Mouse (Mus musculus): ENCODE data around the gene Laptm4a. TPM values are rescaled to one million over a fixed set of nuclear protein-coding genes. Genes with fewer than 3 reads are reported as not detected.

Laptm4a gene
- polyA plus RNA-seq, 2 experiments = 45.9 to 63.4 TPM

- H3K9ac ChIP-seq (replicated peaks) = no peak overlapping the region
- 64% methylated on average over 19 of the region's 19 CpGs for WGBS (ENCODE audit: insufficient replicate concordance)
- H3K27me3 ChIP-seq (ENCODE audit: control insufficient read depth, insufficient read depth, low read length) = no peaks in the 10 kb centered on the region
- H3K4me1 ChIP-seq (replicated peaks; ENCODE audit: control insufficient read depth in 2 of 2, insufficient read depth in 2 of 2, low read length in 1 of 2) = peaks cover 0 to 13% of the 10 kb centered on the region in 2 experiments; a peak in 2 of 4 replicates
- ATAC-seq (ENCODE audit: insufficient read depth) (no peak), DNase-seq (ENCODE audit: low read depth in 3 of 3, low spot score in 3 of 3) (no peak)
- no peaks in the 10 kb centered on the region for H3K36me3 ChIP-seq (replicated peaks; ENCODE audit: control insufficient read depth, insufficient read depth, low read depth)
- TF ChIP-seq EP300 (IDR thresholded peaks at IDR 0.05; ENCODE audit: low read depth) = no peak
- TF ChIP-seq CTCF (IDR thresholded peaks at IDR 0.05; ENCODE audit: low read depth) = no peak
- H3K4me3 ChIP-seq (ENCODE audit: insufficient read depth in 1 of 2, low read depth in 2 of 2, low read length in 2 of 2) = no peak overlapping the region
- H3K9me3 ChIP-seq (ENCODE audit: control insufficient read depth, low read length) = no peaks in the 10 kb centered on the region
- H3K4me2 ChIP-seq (ENCODE audit: low read depth) = no peak overlapping the region
- no peak overlapping the region for H3K27ac ChIP-seq
These were observed 22.3 kb upstream of the Laptm4a start for GRCm38 (mm10) chr12:8898879-8899785.

- TF ChIP-seq CTCF (IDR thresholded peaks at IDR 0.05; ENCODE audit: low read depth) (no peak), EP300 (IDR thresholded peaks at IDR 0.05; ENCODE audit: low read depth) (no peak)
- H3K27me3 ChIP-seq (ENCODE audit: control insufficient read depth, insufficient read depth, low read length) = no peaks in the 10 kb centered on the region
- no peak overlapping the region for H3K9ac ChIP-seq (replicated peaks)
- H3K27ac ChIP-seq = no peak overlapping the region
- DNase-seq (ENCODE audit: low read depth in 3 of 3, low spot score in 3 of 3) (no peak), ATAC-seq (ENCODE audit: insufficient read depth) (no peak)
- no peak overlapping the region for H3K4me2 ChIP-seq (ENCODE audit: low read depth)
- no peaks in the 10 kb centered on the region for H3K36me3 ChIP-seq (replicated peaks; ENCODE audit: control insufficient read depth, insufficient read depth, low read depth)
- H3K4me1 ChIP-seq (replicated peaks; ENCODE audit: control insufficient read depth in 2 of 2, insufficient read depth in 2 of 2, low read length in 1 of 2) = peaks cover 0 to 13% of the 10 kb centered on the region in 2 experiments; a peak in 2 of 4 replicates
- H3K9me3 ChIP-seq (ENCODE audit: control insufficient read depth, low read length) = no peaks in the 10 kb centered on the region
- 37% methylated on average over 4 of the region's 4 CpGs for WGBS (ENCODE audit: insufficient replicate concordance)
- H3K4me3 ChIP-seq (ENCODE audit: insufficient read depth in 1 of 2, low read depth in 2 of 2, low read length in 2 of 2) = no peak overlapping the region
These were observed 21.3 kb upstream of the Laptm4a start for GRCm38 (mm10) chr12:8900107-8900698.

- Histone ChIP-seq H3K9me3 (ENCODE audit: control insufficient read depth, low read length) (no peaks in the 10 kb centered on the region), H3K36me3 (replicated peaks; ENCODE audit: control insufficient read depth, insufficient read depth, low read depth) (no peaks in the 10 kb centered on the region), H3K4me3 (ENCODE audit: insufficient read depth in 1 of 2, low read depth in 2 of 2, low read length in 2 of 2) (no peak overlapping the region), H3K27ac (no peak overlapping the region), H3K4me1 (replicated peaks; ENCODE audit: control insufficient read depth in 2 of 2, insufficient read depth in 2 of 2, low read length in 1 of 2) (peaks cover 0 to 13% of the 10 kb centered on the region in 2 experiments; a peak in 2 of 4 replicates), H3K9ac (replicated peaks) (no peak overlapping the region), H3K4me2 (ENCODE audit: low read depth) (no peak overlapping the region), H3K27me3 (ENCODE audit: control insufficient read depth, insufficient read depth, low read length) (no peaks in the 10 kb centered on the region)
- WGBS (ENCODE audit: insufficient replicate concordance) = 23% methylated on average over 5 of the region's 5 CpGs
- ATAC-seq (ENCODE audit: insufficient read depth) = no peak
- TF ChIP-seq EP300 (IDR thresholded peaks at IDR 0.05; ENCODE audit: low read depth) = no peak
- TF ChIP-seq CTCF (IDR thresholded peaks at IDR 0.05; ENCODE audit: low read depth) = no peak
- no peak for DNase-seq (ENCODE audit: low read depth in 3 of 3, low spot score in 3 of 3)
These were observed 20.4 kb upstream of the Laptm4a start for GRCm38 (mm10) chr12:8900919-8901663.

GRCm38 (mm10) chr12:8901934-8902333 is 19.5 kb upstream of the Laptm4a start:
- WGBS (ENCODE audit: insufficient replicate concordance) = 41% methylated on average over 2 of the region's 2 CpGs
- Histone ChIP-seq H3K36me3 (replicated peaks; ENCODE audit: control insufficient read depth, insufficient read depth, low read depth) (no peaks in the 10 kb centered on the region), H3K9ac (replicated peaks) (no peak overlapping the region), H3K27me3 (ENCODE audit: control insufficient read depth, insufficient read depth, low read length) (no peaks in the 10 kb centered on the region), H3K27ac (no peak overlapping the region), H3K4me2 (ENCODE audit: low read depth) (no peak overlapping the region), H3K4me1 (replicated peaks; ENCODE audit: control insufficient read depth in 2 of 2, insufficient read depth in 2 of 2, low read length in 1 of 2) (peaks cover 0 to 13% of the 10 kb centered on the region in 2 experiments; a peak in 2 of 4 replicates), H3K9me3 (ENCODE audit: control insufficient read depth, low read length) (no peaks in the 10 kb centered on the region), H3K4me3 (ENCODE audit: insufficient read depth in 1 of 2, low read depth in 2 of 2, low read length in 2 of 2) (no peak overlapping the region)
- ATAC-seq (ENCODE audit: insufficient read depth) = no peak
- DNase-seq (ENCODE audit: low read depth in 3 of 3, low spot score in 3 of 3) = no peak
- TF ChIP-seq CTCF (IDR thresholded peaks at IDR 0.05; ENCODE audit: low read depth) (no peak), EP300 (IDR thresholded peaks at IDR 0.05; ENCODE audit: low read depth) (no peak)

Measured in liver, embryonic 14.5 days (tissue).